Mouse (Mus musculus) embryonic facial prominence, embryonic 10.5 days (tissue): ENCODE data around the gene Hspa5. TPM values are rescaled to one million over a fixed set of nuclear protein-coding genes. Genes with fewer than 3 reads are reported as not detected.
A peak's percentile ranks its signal among the peaks of the same experiment; 100 is the strongest.
"Not testable (repeated sequence)": the region's sequence is repeated elsewhere in the genome, so short reads cannot be mapped to it uniquely, and the experiment has no call there.

ENCODE experiments used
- DNase-seq: peaks from one replicate; pipeline ENCODE4 v3.0.0-alpha.2; 2017; ENCODE audit warnings: low spot score
- H3K27ac ChIP-seq: fragments of 300-500 bp; sonication (generic); replicated peaks from 2 replicates; pipeline ENCODE4 v1.5.1; 2016; ENCODE audit warnings: mild to moderate bottlenecking
- H3K27me3 ChIP-seq: fragments of 300-500 bp; sonication (generic); replicated peaks from 2 replicates; pipeline ENCODE4 v1.6.1; 2016; ENCODE audit warnings: low read depth, mild to moderate bottlenecking; ENCODE audit not compliant: poor library complexity, severe bottlenecking
- H3K36me3 ChIP-seq: fragments of 300-500 bp; sonication (generic); replicated peaks from 2 replicates; pipeline ENCODE4 v1.6.1; 2016; ENCODE audit warnings: mild to moderate bottlenecking, moderate library complexity
- H3K4me1 ChIP-seq: fragments of 300-500 bp; sonication (generic); 2 replicates; pipeline ENCODE4 v1.6.1; 2016
- H3K4me3 ChIP-seq: fragments of 300-500 bp; sonication (generic); 2 replicates; pipeline ENCODE4 v1.5.1; 2016; ENCODE audit warnings: mild to moderate bottlenecking, moderate library complexity
- H3K9me3 ChIP-seq: fragments of 300-500 bp; sonication (generic); 2 replicates; pipeline ENCODE4 v1.6.1; 2016; ENCODE audit warnings: mild to moderate bottlenecking
- WGBS: fragments of 180-500 bp; shearing (Covaris S2); methylation state at CpG from one replicate; pipeline ENCODE4 v1.1.7; 2016; 5-methylcytosine and 5-hydroxymethylcytosine counted together
- polyA plus RNA-seq: library from polyadenylated mRNA; unstranded; fragments of >200 nt; fragmentation: Nextera tagmentation; extraction: Ambion mirVana; gene quantifications from 2 replicates; pipeline ENCODE4 v1.2.1, GENCODE M21; 2016

Hspa5 gene
- polyA plus RNA-seq, 1 experiment from 2014 or later: 908 TPM

- Histone ChIP-seq H3K4me3 (peak overlapping the region; percentile 69), H3K27me3 (no peaks in the 10 kb centered on the region), H3K27ac (no peak overlapping the region), H3K4me1 (peaks cover 30% of the 10 kb centered on the region), H3K9me3 (no peaks in the 10 kb centered on the region), H3K36me3 (peaks cover 47% of the 10 kb centered on the region)
- 82% methylated on average over 3 of the region's 3 CpGs for WGBS
- DNase-seq: no peak
These were observed 32.0 kb downstream of the Hspa5 start for GRCm38 (mm10) chr2:34803746-34804145.

- peaks cover 51% of the 10 kb centered on the region for H3K36me3 ChIP-seq
These were observed 32.4 kb downstream of the Hspa5 start for GRCm38 (mm10) chr2:34804172-34804571.

GRCm38 (mm10) chr2:34804815-34805214 lies 33.0 kb downstream of the Hspa5 start:
- Histone ChIP-seq H3K27ac (no peak overlapping the region), H3K27me3 (no peaks in the 10 kb centered on the region), H3K4me3 (no peak overlapping the region), H3K36me3 (peaks cover 58% of the 10 kb centered on the region), H3K4me1 (peaks cover 24% of the 10 kb centered on the region), H3K9me3 (no peaks in the 10 kb centered on the region)
- whole genome bisulfite sequencing: 95% methylated on average over 1 of the region's 1 CpGs
- no peak for DNase-seq

More at GRCm38 (mm10) chr2:34804172-34804571, 32.4 kb downstream of the Hspa5 start:
- H3K4me3 ChIP-seq: peak overlapping the region; percentile 69; the same call in 1 of the 2 replicates
- H3K27me3 ChIP-seq: no peaks in the 10 kb centered on the region
- WGBS: 96% methylated on average over 2 of the region's 2 CpGs
- H3K4me1 ChIP-seq: peaks cover 26% of the 10 kb centered on the region
- DNase-seq: no peak
- H3K27ac ChIP-seq: no peak overlapping the region
- H3K9me3 ChIP-seq: no peaks in the 10 kb centered on the region

- WGBS: 94% methylated on average over 10 of the region's 10 CpGs
- H3K27ac ChIP-seq: no peak overlapping the region
- no peak for DNase-seq
- H3K9me3 ChIP-seq: no peaks in the 10 kb centered on the region
- peaks cover 18% of the 10 kb centered on the region for H3K4me1 ChIP-seq
- H3K4me3 ChIP-seq: no peak overlapping the region
- H3K27me3 ChIP-seq: no peaks in the 10 kb centered on the region
- peaks cover 63% of the 10 kb centered on the region for H3K36me3 ChIP-seq
These were observed 33.7 kb downstream of the Hspa5 start for GRCm38 (mm10) chr2:34805364-34805950.

GRCm38 (mm10) chr2:34808057-34808456 lies 36.3 kb downstream of the Hspa5 start:
- 88% methylated on average over 2 of the region's 2 CpGs for WGBS
- Histone ChIP-seq H3K9me3 (no peaks in the 10 kb centered on the region), H3K36me3 (peaks cover 89% of the 10 kb centered on the region), H3K4me3 (no peak overlapping the region), H3K27ac (no peak overlapping the region), H3K27me3 (no peaks in the 10 kb centered on the region), H3K4me1 (peaks cover 14% of the 10 kb centered on the region)
- DNase-seq: no peak

GRCm38 (mm10) chr2:34809568-34809967 lies 37.8 kb downstream of the Hspa5 start:
- H3K36me3 ChIP-seq: peaks cover 94% of the 10 kb centered on the region
- no peak for DNase-seq
- WGBS: 92% methylated on average over 1 of the region's 1 CpGs
- no peak overlapping the region for H3K4me3 ChIP-seq
- H3K27me3 ChIP-seq: no peaks in the 10 kb centered on the region
- H3K4me1 ChIP-seq: no peaks in the 10 kb centered on the region
- H3K27ac ChIP-seq: no peak overlapping the region
- no peaks in the 10 kb centered on the region for H3K9me3 ChIP-seq

- no peak for DNase-seq
- H3K36me3 ChIP-seq: peaks cover 96% of the 10 kb centered on the region
These were observed 39.0 kb downstream of the Hspa5 start for GRCm38 (mm10) chr2:34810775-34811174.

GRCm38 (mm10) chr2:34812706-34813105 lies 40.9 kb downstream of the Hspa5 start:
- Histone ChIP-seq H3K36me3 (peaks cover 95% of the 10 kb centered on the region), H3K4me3 (no peak overlapping the region), H3K27me3 (no peaks in the 10 kb centered on the region), H3K4me1 (no peaks in the 10 kb centered on the region), H3K9me3 (no peaks in the 10 kb centered on the region), H3K27ac (no peak overlapping the region)
- WGBS: 91% methylated on average over 7 of the region's 7 CpGs
- no peak for DNase-seq

More at GRCm38 (mm10) chr2:34810775-34811174, 39.0 kb downstream of the Hspa5 start:
- Histone ChIP-seq H3K27me3 (no peaks in the 10 kb centered on the region), H3K9me3 (no peaks in the 10 kb centered on the region), H3K4me3 (no peak overlapping the region), H3K27ac (no peak overlapping the region), H3K4me1 (no peaks in the 10 kb centered on the region)
- 94% methylated on average over 3 of the region's 3 CpGs for WGBS

GRCm38 (mm10) chr2:34815893-34816292 lies 44.1 kb downstream of the Hspa5 start:
- H3K27me3 ChIP-seq, DNase-seq, H3K4me3 ChIP-seq, H3K9me3 ChIP-seq, H3K4me1 ChIP-seq, H3K27ac ChIP-seq: not testable (repeated sequence)
- peaks cover 93% of the 10 kb centered on the region for H3K36me3 ChIP-seq
- 93% methylated on average over 2 of the region's 2 CpGs for WGBS

- no peak overlapping the region for H3K27ac ChIP-seq
- H3K36me3 ChIP-seq: peaks cover 84% of the 10 kb centered on the region
- no peaks in the 10 kb centered on the region for H3K27me3 ChIP-seq
- WGBS: 91% methylated on average over 2 of the region's 2 CpGs
- H3K4me1 ChIP-seq: no peaks in the 10 kb centered on the region
- no peaks in the 10 kb centered on the region for H3K9me3 ChIP-seq
- no peak overlapping the region for H3K4me3 ChIP-seq
- no peak for DNase-seq
These were observed 46.7 kb downstream of the Hspa5 start for GRCm38 (mm10) chr2:34818492-34818891.

- under 1% methylated on average over 57 of the region's 57 CpGs for WGBS
- Histone ChIP-seq H3K9me3 (peaks cover 8% of the 10 kb centered on the region; the same call in 1 of the 2 replicates), H3K4me1 (peaks cover 18% of the 10 kb centered on the region), H3K36me3 (peaks cover 20% of the 10 kb centered on the region), H3K4me3 (peak within 1 kb of the TSS; percentile 85), H3K27ac (peak within 1 kb of the TSS; percentile 88), H3K27me3 (no peaks in the 10 kb centered on the region)
- DNase-seq: peak; percentile 96
These were observed 54.2 kb downstream of the Hspa5 start, which contains the start of gene Fbxw2 for GRCm38 (mm10) chr2:34825827-34826459. TSS of gene Fbxw2 (minus strand) at chr2:34826311.

- DNase-seq: peak; percentile 27
- peak overlapping the region; percentile 88 for H3K27ac ChIP-seq
- H3K27me3 ChIP-seq: no peaks in the 10 kb centered on the region
- H3K4me1 ChIP-seq: peaks cover 18% of the 10 kb centered on the region
- H3K9me3 ChIP-seq: peaks cover 8% of the 10 kb centered on the region; the same call in 1 of the 2 replicates
- peak overlapping the region; percentile 85 for H3K4me3 ChIP-seq
- H3K36me3 ChIP-seq: peaks cover 15% of the 10 kb centered on the region
- 37% methylated on average over 20 of the region's 21 CpGs for WGBS
These were observed 54.9 kb downstream of the Hspa5 start for GRCm38 (mm10) chr2:34826460-34827231.
